Mouse (Mus musculus) hindbrain, embryonic 12.5 days (tissue): ENCODE results near the gene Adamtsl3. TPM values are rescaled to one million over a fixed set of nuclear protein-coding genes. Genes with fewer than 3 reads are reported as not detected.
A peak's percentile ranks its signal among the peaks of the same experiment; 100 is the strongest.

Experiments
- ATAC-seq: fragments of 200-750 bp; cut with Nextera tagmentation; 2 replicates; pipeline ENCODE4 v1.8.0; 2017; ENCODE audit warnings: moderate TSS enrichment; ENCODE audit not compliant: low FRiP score
- H3K27ac ChIP-seq: fragments of 300-500 bp; sonication (generic); 2 replicates; pipeline ENCODE4 v1.5.1; 2016; ENCODE audit warnings: mild to moderate bottlenecking
- H3K27me3 ChIP-seq: fragments of 300-500 bp; sonication (generic); 2 replicates; pipeline ENCODE4 v1.6.1; 2016; ENCODE audit warnings: mild to moderate bottlenecking
- H3K36me3 ChIP-seq: fragments of 300-500 bp; sonication (generic); 2 replicates; pipeline ENCODE4 v1.6.1; 2016; ENCODE audit warnings: mild to moderate bottlenecking
- H3K4me1 ChIP-seq: fragments of 300-500 bp; sonication (generic); 2 replicates; pipeline ENCODE4 v1.6.1; 2016
- H3K4me2 ChIP-seq: fragments of 300-500 bp; sonication (generic); replicated peaks from 2 replicates; pipeline ENCODE4 v1.6.1; 2016; ENCODE audit warnings: mild to moderate bottlenecking
- H3K4me3 ChIP-seq: fragments of 300-500 bp; sonication (generic); 2 replicates; pipeline ENCODE4 v1.5.1; 2016; ENCODE audit warnings: mild to moderate bottlenecking
- H3K9ac ChIP-seq: fragments of 300-500 bp; sonication (generic); 2 replicates; pipeline ENCODE4 v1.6.1; 2016; ENCODE audit warnings: mild to moderate bottlenecking, moderate library complexity
- H3K9me3 ChIP-seq: fragments of 300-500 bp; sonication (generic); replicated peaks from 2 replicates; pipeline ENCODE4 v1.6.1; 2016; ENCODE audit warnings: mild to moderate bottlenecking
- WGBS: fragments of 180-500 bp; shearing (Covaris S2); methylation state at CpG from one replicate; pipeline ENCODE4 v1.1.7; 2016; 5-methylcytosine and 5-hydroxymethylcytosine counted together
- polyA plus RNA-seq: library from polyadenylated mRNA; unstranded; fragments of >200 nt; fragmentation: Nextera tagmentation; extraction: Ambion mirVana; gene quantifications from 2 replicates; pipeline ENCODE4 v1.2.1, GENCODE M21; 2016

The Adamtsl3 gene
- polyA plus RNA-seq, 1 experiment from 2014 or later, result 2.0 TPM

DNA sequence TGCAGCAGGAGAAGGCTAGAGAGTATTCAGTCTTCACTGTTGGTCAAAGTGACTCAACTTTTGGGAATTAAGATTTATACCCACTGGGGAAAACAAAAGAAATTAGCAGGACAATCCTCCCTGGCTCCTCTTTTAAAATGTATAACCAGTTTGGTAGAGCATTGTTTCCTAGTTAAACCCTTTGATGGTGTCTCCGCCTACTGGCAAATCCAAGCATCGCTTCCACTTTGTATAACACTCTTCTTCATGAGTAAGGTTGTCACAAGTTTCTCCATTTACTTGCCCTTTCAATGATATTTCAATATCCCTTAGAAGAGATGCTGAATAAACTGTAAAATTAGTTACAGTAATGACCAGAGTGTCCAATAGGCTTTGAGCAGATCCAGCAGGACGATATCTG lies 274.1 kb downstream of the Adamtsl3 start:
- H3K4me3 ChIP-seq, result no peak overlapping the region
- WGBS, result 72% methylated on average over 3 of the region's 3 CpGs
- no peak overlapping the region for H3K27ac ChIP-seq
- no peaks in the 10 kb centered on the region for H3K27me3 ChIP-seq
- H3K9ac ChIP-seq, result no peak overlapping the region
- no peaks in the 10 kb centered on the region for H3K9me3 ChIP-seq
- H3K4me2 ChIP-seq, result no peak overlapping the region
- no peaks in the 10 kb centered on the region for H3K36me3 ChIP-seq
- ATAC-seq, result no peak
- no peaks in the 10 kb centered on the region for H3K4me1 ChIP-seq

- ATAC-seq, result no peak
- H3K27me3 ChIP-seq, result no peaks in the 10 kb centered on the region
- H3K36me3 ChIP-seq, result no peaks in the 10 kb centered on the region
- no peaks in the 10 kb centered on the region for H3K9me3 ChIP-seq
- no peak overlapping the region for H3K27ac ChIP-seq
- no peak overlapping the region for H3K9ac ChIP-seq
- 18% methylated on average over 7 of the region's 7 CpGs for WGBS
- H3K4me3 ChIP-seq, result no peak overlapping the region
- no peak overlapping the region for H3K4me2 ChIP-seq
- H3K4me1 ChIP-seq, result no peaks in the 10 kb centered on the region
These were observed 289.8 kb downstream of the Adamtsl3 start for GRCm38 (mm10) chr7:82625342-82625741.

DNA sequence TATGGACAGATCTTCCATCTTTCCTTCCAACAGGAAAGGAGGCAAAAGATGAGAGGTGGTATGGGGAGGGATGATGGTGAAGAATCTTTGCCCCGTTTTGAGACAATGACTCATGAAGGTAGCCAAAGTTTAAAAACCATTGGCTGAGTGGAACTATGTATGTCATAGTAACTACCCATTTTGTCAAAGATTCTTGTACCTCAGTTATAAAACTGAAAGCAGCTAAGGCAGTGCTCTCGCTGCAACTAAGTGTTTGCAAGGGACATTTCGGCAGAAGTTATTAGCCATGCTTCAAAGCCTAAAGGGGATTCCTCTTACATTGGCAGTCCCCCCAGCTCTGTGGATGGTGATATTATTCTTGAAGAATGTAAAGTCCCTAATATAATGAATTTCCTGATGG lies 311.7 kb downstream of the Adamtsl3 start:
- no peaks in the 10 kb centered on the region for H3K27me3 ChIP-seq
- no peak overlapping the region for H3K27ac ChIP-seq
- no peak for ATAC-seq
- H3K4me3 ChIP-seq, result no peak overlapping the region
- H3K36me3 ChIP-seq, result no peaks in the 10 kb centered on the region
- no peaks in the 10 kb centered on the region for H3K9me3 ChIP-seq
- peaks cover 14% of the 10 kb centered on the region for H3K4me1 ChIP-seq
- 92% methylated on average over 3 of the region's 3 CpGs for WGBS
- no peak overlapping the region for H3K4me2 ChIP-seq
- no peak overlapping the region for H3K9ac ChIP-seq

- Histone ChIP-seq H3K9me3 (no peaks in the 10 kb centered on the region), H3K27ac (no peak overlapping the region), H3K4me1 (peaks cover 14% of the 10 kb centered on the region), H3K27me3 (no peaks in the 10 kb centered on the region), H3K9ac (peak overlapping the region; percentile 72), H3K36me3 (no peaks in the 10 kb centered on the region), H3K4me3 (peak overlapping the region; percentile 62), H3K4me2 (peak overlapping the region; percentile 70)
- WGBS, result 28% methylated on average over 4 of the region's 4 CpGs
- no peak for ATAC-seq
These were observed 312.4 kb downstream of the Adamtsl3 start for GRCm38 (mm10) chr7:82647909-82648308.

DNA sequence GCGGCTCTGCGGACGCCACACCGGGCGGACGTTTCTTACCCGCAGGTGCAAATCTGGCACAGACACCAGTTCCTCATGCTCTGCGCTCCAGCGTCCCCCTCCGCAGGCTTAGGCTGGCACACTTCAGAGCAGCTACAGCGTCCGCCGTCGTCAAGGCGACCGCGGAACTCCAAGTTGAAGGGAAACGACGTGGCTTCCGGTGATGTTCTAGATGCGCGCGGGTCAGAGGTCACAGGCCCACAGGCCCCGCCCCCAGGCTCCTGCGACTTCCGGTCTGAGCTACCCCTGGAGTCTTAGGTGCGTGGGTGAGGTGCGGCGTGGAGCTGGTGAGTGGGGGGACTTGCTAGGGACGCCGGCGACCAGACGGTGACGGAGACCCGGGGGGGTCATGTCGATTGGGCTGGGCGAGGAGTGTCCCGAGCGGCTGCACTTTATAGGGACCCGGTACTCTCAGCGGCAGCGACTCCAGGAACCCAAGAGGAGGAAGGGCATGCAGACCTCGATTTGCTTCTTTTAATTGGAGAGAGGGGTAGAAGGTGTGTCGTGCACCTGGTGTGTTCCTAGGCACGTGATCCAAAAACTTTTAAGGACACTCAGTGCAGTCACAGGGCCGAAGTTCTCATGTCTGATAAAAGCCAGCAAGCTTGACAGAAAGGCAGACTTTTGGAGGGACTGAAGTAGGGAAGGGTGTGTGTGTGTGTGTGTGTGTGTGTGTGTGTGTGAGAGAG lies 313.0 kb downstream of the Adamtsl3 start, which contains the start of the genes Saxo2 and Efl1:
Saxo2 (minus strand) TSS at position 176 of the 728 bp plus-strand sequence.
Efl1 (plus strand) TSS at position 262 of the 728 bp plus-strand sequence.
- ATAC-seq, result peak; percentile 99
- Histone ChIP-seq H3K27me3 (no peaks in the 10 kb centered on the region), H3K4me3 (peak within 1 kb of the TSS; percentile 62), H3K36me3 (no peaks in the 10 kb centered on the region), H3K4me1 (peaks cover 14% of the 10 kb centered on the region), H3K27ac (no peak within 1 kb of the TSS), H3K4me2 (peak within 1 kb of the TSS; percentile 70), H3K9me3 (no peaks in the 10 kb centered on the region), H3K9ac (peak within 1 kb of the TSS; percentile 72)
- WGBS, result under 1% methylated on average over 46 of the region's 46 CpGs

GRCm38 (mm10) chr7:82649081-82649445 lies 313.6 kb downstream of the Adamtsl3 start:
- Histone ChIP-seq H3K27ac (no peak overlapping the region), H3K9ac (peak overlapping the region; percentile 72), H3K9me3 (no peaks in the 10 kb centered on the region), H3K27me3 (no peaks in the 10 kb centered on the region), H3K36me3 (no peaks in the 10 kb centered on the region), H3K4me1 (peaks cover 14% of the 10 kb centered on the region), H3K4me2 (peak overlapping the region; percentile 70), H3K4me3 (peak overlapping the region; percentile 62)
- ATAC-seq, result no peak
- 16% methylated on average over 6 of the region's 6 CpGs for WGBS

Other genes starting within 250 kb of the Adamtsl3 start
- 26.7 and 33.3 TPM in 2 replicates for gene Sh3gl3, start 161.9 kb upstream of the Adamtsl3 start, polyA plus RNA-seq